Mouse (Mus musculus): ENCODE results near the gene Anks1.

- TF ChIP-seq POLR2A (IDR thresholded peaks at IDR 0.05; ENCODE audit: borderline replicate concordance, insufficient read depth, low read length) (no peak), CTCF (IDR thresholded peaks at IDR 0.05; ENCODE audit: borderline replicate concordance, insufficient read depth, low read depth, low read length) (no peak)
Observed at GRCm38 (mm10) chr17:27942131-27942530, 33.0 kb downstream of the Anks1 start.
